Mouse (Mus musculus): ENCODE data around the gene Acaca. TPM values are rescaled to one million over a fixed set of nuclear protein-coding genes. Genes with fewer than 3 reads are reported as not detected.
"Not testable (repeated sequence)": the region's sequence is repeated elsewhere in the genome, so short reads cannot be mapped to it uniquely, and the experiment has no call there.

The Acaca gene
- polyA plus RNA-seq, 1 experiment = 7.9 TPM

GRCm38 (mm10) chr11:84296337-84296736 lies 166.9 kb downstream of the Acaca start:
- Histone ChIP-seq H3K4me3 (replicated peaks) (no peak overlapping the region), H3K9me3 (no peaks in the 10 kb centered on the region), H3K36me3 (replicated peaks; ENCODE audit: low read length) (peaks cover 65% of the 10 kb centered on the region), H3K27me3 (replicated peaks) (no peaks in the 10 kb centered on the region), H3K4me1 (peaks cover 6% of the 10 kb centered on the region)
- TF ChIP-seq GATA1 (IDR thresholded peaks at IDR 0.05; ENCODE audit: borderline replicate concordance, low read length) (no peak), FLI1 (IDR thresholded peaks at IDR 0.05; ENCODE audit: low read length) (no peak)

- TF ChIP-seq FLI1 (IDR thresholded peaks at IDR 0.05; ENCODE audit: low read length) (no peak), GATA1 (IDR thresholded peaks at IDR 0.05; ENCODE audit: borderline replicate concordance, low read length) (no peak)
- H3K27me3 ChIP-seq (replicated peaks) = no peaks in the 10 kb centered on the region
- no peaks in the 10 kb centered on the region for H3K4me1 ChIP-seq
- no peak overlapping the region for H3K4me3 ChIP-seq (replicated peaks)
- peaks cover 52% of the 10 kb centered on the region for H3K36me3 ChIP-seq (replicated peaks; ENCODE audit: low read length)
- no peaks in the 10 kb centered on the region for H3K9me3 ChIP-seq
These were observed 176.0 kb downstream of the Acaca start for GRCm38 (mm10) chr11:84305474-84305873.

GRCm38 (mm10) chr11:84306158-84306742 lies 176.8 kb downstream of the Acaca start:
- no peaks in the 10 kb centered on the region for H3K4me1 ChIP-seq
- H3K36me3 ChIP-seq (replicated peaks; ENCODE audit: low read length) = peaks cover 49% of the 10 kb centered on the region
- TF ChIP-seq GATA1 (IDR thresholded peaks at IDR 0.05; ENCODE audit: borderline replicate concordance, low read length) (no peak), FLI1 (IDR thresholded peaks at IDR 0.05; ENCODE audit: low read length) (no peak)
- H3K27me3 ChIP-seq (replicated peaks) = no peaks in the 10 kb centered on the region
- no peak overlapping the region for H3K4me3 ChIP-seq (replicated peaks)
- no peaks in the 10 kb centered on the region for H3K9me3 ChIP-seq

GRCm38 (mm10) chr11:84324032-84324752 lies 194.7 kb downstream of the Acaca start:
- H3K4me1 ChIP-seq = no peaks in the 10 kb centered on the region
- H3K9me3 ChIP-seq = no peaks in the 10 kb centered on the region
- TF ChIP-seq GATA1 (IDR thresholded peaks at IDR 0.05; ENCODE audit: borderline replicate concordance, low read length) (no peak), FLI1 (IDR thresholded peaks at IDR 0.05; ENCODE audit: low read length) (no peak)
- H3K4me3 ChIP-seq (replicated peaks) = no peak overlapping the region
- no peaks in the 10 kb centered on the region for H3K27me3 ChIP-seq (replicated peaks)
- H3K36me3 ChIP-seq (replicated peaks; ENCODE audit: low read length) = peaks cover 82% of the 10 kb centered on the region

- TF ChIP-seq GATA1 (IDR thresholded peaks at IDR 0.05; ENCODE audit: borderline replicate concordance, low read length) (no peak), FLI1 (IDR thresholded peaks at IDR 0.05; ENCODE audit: low read length) (no peak)
- peaks cover 69% of the 10 kb centered on the region for H3K36me3 ChIP-seq (replicated peaks; ENCODE audit: low read length)
These were observed 197.6 kb downstream of the Acaca start for GRCm38 (mm10) chr11:84327086-84327485.

GRCm38 (mm10) chr11:84332384-84332783 lies 202.9 kb downstream of the Acaca start:
- Histone ChIP-seq H3K36me3 (replicated peaks; ENCODE audit: low read length) (peaks cover 48% of the 10 kb centered on the region), H3K27me3 (replicated peaks) (no peaks in the 10 kb centered on the region), H3K9me3 (no peaks in the 10 kb centered on the region), H3K4me3 (replicated peaks) (no peak overlapping the region), H3K4me1 (no peaks in the 10 kb centered on the region)
- TF ChIP-seq GATA1 (IDR thresholded peaks at IDR 0.05; ENCODE audit: borderline replicate concordance, low read length) (no peak), FLI1 (IDR thresholded peaks at IDR 0.05; ENCODE audit: low read length) (no peak)

More at GRCm38 (mm10) chr11:84327086-84327485, 197.6 kb downstream of the Acaca start:
- no peaks in the 10 kb centered on the region for H3K27me3 ChIP-seq (replicated peaks)
- no peaks in the 10 kb centered on the region for H3K9me3 ChIP-seq
- H3K4me1 ChIP-seq = no peaks in the 10 kb centered on the region
- no peak overlapping the region for H3K4me3 ChIP-seq (replicated peaks)

GRCm38 (mm10) chr11:84332860-84333259 lies 203.4 kb downstream of the Acaca start:
- H3K27me3 ChIP-seq (replicated peaks) = no peaks in the 10 kb centered on the region
- TF ChIP-seq GATA1 (IDR thresholded peaks at IDR 0.05; ENCODE audit: borderline replicate concordance, low read length) (no peak), FLI1 (IDR thresholded peaks at IDR 0.05; ENCODE audit: low read length) (no peak)
- no peak overlapping the region for H3K4me3 ChIP-seq (replicated peaks)
- no peaks in the 10 kb centered on the region for H3K4me1 ChIP-seq
- H3K36me3 ChIP-seq (replicated peaks; ENCODE audit: low read length) = peaks cover 52% of the 10 kb centered on the region
- no peaks in the 10 kb centered on the region for H3K9me3 ChIP-seq

- not testable (repeated sequence) for H3K4me3 ChIP-seq (replicated peaks); H3K27me3 ChIP-seq (replicated peaks); H3K9me3 ChIP-seq; H3K4me1 ChIP-seq
- H3K36me3 ChIP-seq (replicated peaks; ENCODE audit: low read length) = peaks cover 61% of the 10 kb centered on the region
These were observed 208.8 kb downstream of the Acaca start for GRCm38 (mm10) chr11:84338273-84338672.

- no peaks in the 10 kb centered on the region for H3K9me3 ChIP-seq
- peaks cover 59% of the 10 kb centered on the region for H3K36me3 ChIP-seq (replicated peaks; ENCODE audit: low read length)
- TF ChIP-seq GATA1 (IDR thresholded peaks at IDR 0.05; ENCODE audit: borderline replicate concordance, low read length) (no peak), FLI1 (IDR thresholded peaks at IDR 0.05; ENCODE audit: low read length) (no peak)
- peaks cover 20% of the 10 kb centered on the region for H3K4me1 ChIP-seq
- no peak overlapping the region for H3K4me3 ChIP-seq (replicated peaks)
- H3K27me3 ChIP-seq (replicated peaks) = no peaks in the 10 kb centered on the region
These were observed 211.2 kb downstream of the Acaca start for GRCm38 (mm10) chr11:84340630-84341029.

- no peak for TF ChIP-seq GATA1 (IDR thresholded peaks at IDR 0.05; ENCODE audit: borderline replicate concordance, low read length)
- no peak for TF ChIP-seq FLI1 (IDR thresholded peaks at IDR 0.05; ENCODE audit: low read length)
- no peaks in the 10 kb centered on the region for H3K27me3 ChIP-seq (replicated peaks)
- no peaks in the 10 kb centered on the region for H3K9me3 ChIP-seq
- peaks cover 20% of the 10 kb centered on the region for H3K4me1 ChIP-seq
- peaks cover 48% of the 10 kb centered on the region for H3K36me3 ChIP-seq (replicated peaks; ENCODE audit: low read length)
- H3K4me3 ChIP-seq (replicated peaks) = no peak overlapping the region
These were observed 215.2 kb downstream of the Acaca start for GRCm38 (mm10) chr11:84344522-84345236.
